Mouse (Mus musculus): ENCODE data around the gene Tmem252.

Gene Tmem252

DNA sequence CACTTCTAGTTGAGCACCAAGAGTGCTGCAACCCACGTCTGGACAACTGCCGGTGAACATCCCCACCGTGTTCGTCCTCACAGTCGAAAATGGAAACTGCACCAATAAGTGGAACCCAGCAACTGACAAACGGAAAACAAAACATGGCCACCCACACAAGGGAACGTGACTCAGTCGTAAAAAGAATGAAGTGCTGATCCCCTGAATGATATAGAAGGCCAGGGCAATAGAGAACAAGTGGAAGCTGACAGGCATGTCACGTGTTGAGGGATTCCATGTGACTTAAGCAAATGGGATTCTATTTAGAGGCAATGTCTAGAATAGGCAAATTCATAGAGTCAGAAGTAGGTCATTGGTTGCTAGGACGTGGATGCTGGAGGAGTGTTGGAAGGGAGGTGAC, 50.6 kb downstream of the Tmem252 start:
- no peak for DNase-seq (ENCODE audit: low read depth, low spot score)

DNA sequence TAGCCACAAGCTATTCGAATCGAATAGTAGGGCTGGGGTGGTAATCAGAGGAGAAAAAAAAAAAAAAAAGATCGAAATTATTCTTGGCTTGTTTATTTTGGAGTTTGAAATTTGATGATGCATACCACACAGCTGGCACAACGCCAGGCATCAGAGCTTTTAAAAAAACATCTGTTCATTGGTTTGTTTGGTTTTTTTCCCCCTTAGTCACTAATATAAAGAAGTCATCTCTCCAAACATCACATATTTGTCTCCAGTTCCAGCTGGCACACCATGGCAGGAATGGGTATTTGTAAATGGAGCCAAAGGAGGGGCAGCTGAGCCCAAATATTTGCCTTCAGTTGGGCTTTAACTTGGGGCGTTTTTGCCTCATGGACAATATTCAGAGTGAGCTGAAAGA, 56.9 kb downstream of the Tmem252 start:
- DNase-seq (ENCODE audit: low read depth, low spot score), result no peak

Data from c-Kit-negative CD71-positive TER-119-positive erythroid progenitor cells, embryonic 14.5 days (primary cell).